Mouse (Mus musculus) liver, postnatal 0 days (tissue): ENCODE measurements around the gene Gpr83.

Experiments
- CTCF ChIP-seq: sonication (generic); IDR thresholded peaks from 2 replicates; pipeline ENCODE4 v1.5.1; 2016; ENCODE audit warnings: antibody characterized with exemption, low read depth
- EP300 ChIP-seq: IDR thresholded peaks from 2 replicates; pipeline ENCODE4 v1.6.1; 2016; ENCODE audit warnings: antibody characterized with exemption, low read depth, mild to moderate bottlenecking

- TF ChIP-seq EP300 (no peak), CTCF (no peak)
These were observed 57.7 kb downstream of the Gpr83 start for GRCm38 (mm10) chr9:14917661-14918060.
